Mouse (Mus musculus) left cerebral cortex, postnatal 36 days (tissue): ENCODE measurements around the gene Gm5800. TPM values are rescaled to one million over a fixed set of nuclear protein-coding genes. Genes with fewer than 3 reads are reported as not detected.
"Not testable (repeated sequence)": the region's sequence is repeated elsewhere in the genome, so short reads cannot be mapped to it uniquely, and the experiment has no call there.

Source experiments
- DNase-seq, 2 experiments: peaks; one replicate each; pipeline ENCODE4 v3.0.0; 2021 to 2022; ENCODE audit warnings: low spot score in 2 of 2, mixed read lengths in 1 of 2
- intact Hi-C: fragments of 180-260 bp; cut with DNase I; formaldehyde crosslinking; loops from one replicate; pipeline ENCODE4 v1.15.1; 2025
- total RNA-seq, 2 experiments: library from RNA; stranded (reverse); gene quantifications; 2 replicates each; pipeline ENCODE4 v1.2.3; 2021

Gm5800 gene
- not detected for total RNA-seq

DNA sequence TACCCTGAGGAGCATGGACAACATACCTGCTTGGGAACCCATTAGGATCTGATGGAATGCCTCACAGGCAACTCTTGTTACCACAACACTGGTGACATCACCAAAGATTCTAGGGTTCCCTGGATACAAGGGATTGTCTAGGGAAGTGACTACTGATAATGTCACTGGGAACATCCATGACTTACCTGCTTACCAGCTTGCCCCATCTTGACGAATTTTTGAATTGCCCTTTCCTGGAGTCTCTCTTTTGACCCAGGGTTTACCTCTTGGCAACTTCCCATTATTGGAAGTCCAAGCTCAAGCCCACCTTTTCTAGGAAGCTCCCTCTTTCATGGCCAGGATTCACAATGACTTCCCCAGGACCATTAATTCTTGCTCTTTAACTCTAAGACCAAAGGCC, at the start of gene Gm5800:
Gene Gm5800, minus strand, starts transcription at position 101 of the 400 bp plus-strand sequence.
- intact Hi-C loops, result no loop called here
- DNase-seq, result no peak

DNA sequence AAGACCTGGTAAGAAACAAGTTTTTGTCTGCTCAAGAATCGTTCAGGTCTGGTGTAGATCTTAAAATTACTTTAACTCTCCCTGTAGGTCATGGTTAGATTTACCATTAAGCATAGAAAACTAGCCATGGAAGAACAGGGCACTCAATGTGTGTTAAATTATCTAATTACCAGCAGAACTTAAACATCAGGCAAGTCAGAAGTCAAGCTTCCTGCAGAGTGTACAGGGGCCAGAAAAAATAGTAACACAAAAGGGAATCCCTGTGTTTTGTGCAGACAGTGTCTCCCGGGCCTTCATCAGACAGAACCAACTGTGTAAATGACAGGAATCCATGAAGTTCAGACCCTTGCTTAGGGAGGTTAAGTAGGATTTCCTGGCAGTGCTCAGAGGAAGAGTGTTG, 39.0 kb upstream of the Gm5800 start:
- intact Hi-C loops, result loop anchor here (5.0 kb wide), 1 partner anchor 504 kb away; no protein-coding TSS in a partner anchor
- no peak for DNase-seq

DNA sequence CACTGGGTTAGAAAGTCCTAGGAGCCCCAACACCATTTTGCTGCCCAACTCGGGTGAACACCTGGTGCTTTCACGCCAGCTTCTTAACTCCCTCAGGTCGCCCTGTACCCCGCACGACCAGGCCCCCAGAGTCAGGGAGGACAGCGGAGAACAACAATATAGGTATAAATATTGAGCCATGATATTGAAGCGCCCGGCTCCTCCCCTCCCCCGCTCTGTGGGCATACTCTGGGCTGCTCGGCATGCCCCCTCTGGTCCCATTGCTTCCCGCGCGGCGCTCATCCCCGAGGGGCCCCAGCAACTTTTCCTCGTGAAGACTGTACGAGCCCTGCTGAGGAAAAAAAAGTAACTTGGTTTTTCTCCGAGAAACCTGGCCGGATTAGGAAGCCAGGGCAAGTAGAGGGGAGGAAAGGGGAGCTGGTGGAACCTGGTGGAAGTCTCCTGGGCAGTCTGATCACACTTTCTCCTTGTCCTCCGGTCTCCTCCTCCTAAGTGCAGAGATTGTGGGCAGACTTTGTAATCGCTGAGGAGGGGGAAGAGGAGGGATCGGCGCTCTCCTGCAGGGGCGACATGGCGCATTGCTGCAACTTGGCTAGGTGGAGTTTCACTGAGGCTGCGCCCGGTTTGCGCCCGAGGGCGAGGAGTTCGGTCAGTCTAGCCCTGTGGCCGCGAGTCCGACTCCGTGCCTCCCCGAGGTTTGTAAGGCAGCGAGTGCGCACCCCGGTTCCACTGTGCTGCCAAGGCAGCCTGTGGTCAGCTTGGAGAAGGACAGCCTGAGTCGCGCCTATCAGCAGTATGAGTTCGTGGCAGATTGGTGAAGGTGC, 23.6 kb upstream of the Gm5800 start:
- intact Hi-C loops, result no loop called here
- no peak for DNase-seq

DNA sequence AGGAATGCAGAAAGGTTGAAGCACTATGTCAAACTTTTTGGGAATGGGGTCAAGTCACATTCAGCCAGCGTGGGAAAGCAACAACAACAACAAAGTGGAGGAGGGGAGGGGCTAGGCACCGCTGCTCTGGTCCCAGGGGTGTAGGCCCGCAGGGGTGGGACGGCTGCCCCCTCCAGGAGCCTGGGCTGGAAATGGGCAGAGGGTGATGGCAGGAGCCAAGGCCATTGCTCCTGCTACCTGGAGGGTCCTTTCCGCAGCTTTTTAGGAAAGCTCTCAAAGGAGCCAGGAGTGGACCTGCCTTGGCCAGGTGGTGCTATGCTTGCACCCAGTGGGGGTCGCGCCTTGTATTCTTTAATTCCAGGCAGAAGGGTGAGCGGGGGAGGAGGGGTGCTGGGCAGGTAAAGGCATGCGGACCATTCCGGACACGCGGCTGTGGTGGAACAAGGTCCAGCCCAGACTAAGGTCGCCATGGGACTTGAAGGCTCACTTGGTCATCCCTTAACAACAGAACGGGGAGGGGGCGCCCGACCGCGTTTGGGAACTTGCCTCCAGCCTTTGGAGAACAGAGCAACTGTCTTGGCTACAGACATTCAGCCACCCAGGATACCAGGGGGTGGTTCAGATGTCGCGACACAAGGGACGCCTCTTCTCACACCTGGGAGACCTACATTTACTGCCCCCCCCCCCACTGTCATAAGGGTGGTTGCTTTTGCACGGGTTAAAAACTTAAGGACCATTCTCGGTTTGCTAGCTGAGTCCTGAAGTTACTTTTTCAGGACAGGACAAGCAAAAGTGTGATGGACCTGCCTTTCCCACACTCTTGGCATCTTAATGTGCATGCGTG, 22.4 kb upstream of the Gm5800 start:
- intact Hi-C loops, result no loop called here

DNA sequence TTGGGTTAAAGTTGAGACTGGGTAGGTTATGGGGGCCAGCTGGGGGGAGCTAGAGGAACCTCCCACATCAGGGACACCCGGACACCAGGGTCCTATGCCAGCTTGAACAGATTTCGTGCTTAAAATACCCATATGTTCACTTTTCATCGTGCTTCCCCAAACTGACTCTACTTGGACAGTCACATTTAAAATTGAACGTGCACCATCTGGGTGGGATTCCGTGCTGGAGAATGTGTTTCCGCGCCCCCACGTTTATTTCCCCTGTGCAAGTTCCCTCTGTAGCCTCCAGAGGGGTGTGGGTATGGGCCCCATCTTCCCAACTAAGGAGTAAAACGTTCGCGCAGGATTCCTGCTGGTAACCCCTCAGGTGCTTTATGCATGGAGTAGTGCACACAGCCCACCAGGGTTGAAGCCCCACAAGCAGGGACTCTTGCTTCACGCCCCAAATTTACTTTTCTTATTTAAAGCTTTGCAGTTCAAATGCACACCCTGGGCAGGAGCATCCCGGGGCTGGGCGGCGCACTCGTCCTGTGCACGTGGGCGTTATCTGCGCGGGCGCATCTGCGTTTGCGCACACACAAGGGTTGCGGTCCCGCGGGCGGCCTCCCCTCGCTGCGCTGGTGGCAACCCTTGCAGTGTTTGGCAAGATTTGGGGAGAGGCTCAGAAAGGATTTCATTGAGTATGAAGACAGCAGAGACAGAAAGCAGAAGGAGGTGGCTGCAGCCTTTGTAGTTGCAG, 21.6 kb upstream of the Gm5800 start:
- DNase-seq, result peak; percentile 24 to 26
- intact Hi-C loops, result no loop called here

More for the DNA sequence above, 22.4 kb upstream of the Gm5800 start:
- no peak for DNase-seq

DNA sequence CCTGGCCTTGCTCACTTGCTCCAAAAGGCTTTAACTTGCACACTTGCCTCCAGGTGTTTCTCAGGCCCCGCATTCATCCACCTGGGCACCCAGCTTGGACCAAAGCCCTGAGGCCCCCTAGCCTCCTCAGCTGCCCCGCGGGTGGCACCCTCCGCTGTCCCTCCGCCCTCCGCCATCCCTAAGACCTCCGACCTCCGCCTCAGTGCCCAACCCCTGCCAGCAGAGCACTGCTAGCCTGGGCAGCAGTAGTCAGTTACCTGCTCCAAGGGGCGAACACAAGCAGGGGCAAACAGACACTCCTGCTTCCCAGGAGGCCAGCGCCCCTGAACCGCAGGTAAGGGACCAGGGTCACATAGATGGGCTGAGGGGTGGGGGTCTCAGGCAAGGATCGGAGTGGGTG, 21.0 kb upstream of the Gm5800 start:
- DNase-seq, result no peak
- intact Hi-C loops, result no loop called here

DNA sequence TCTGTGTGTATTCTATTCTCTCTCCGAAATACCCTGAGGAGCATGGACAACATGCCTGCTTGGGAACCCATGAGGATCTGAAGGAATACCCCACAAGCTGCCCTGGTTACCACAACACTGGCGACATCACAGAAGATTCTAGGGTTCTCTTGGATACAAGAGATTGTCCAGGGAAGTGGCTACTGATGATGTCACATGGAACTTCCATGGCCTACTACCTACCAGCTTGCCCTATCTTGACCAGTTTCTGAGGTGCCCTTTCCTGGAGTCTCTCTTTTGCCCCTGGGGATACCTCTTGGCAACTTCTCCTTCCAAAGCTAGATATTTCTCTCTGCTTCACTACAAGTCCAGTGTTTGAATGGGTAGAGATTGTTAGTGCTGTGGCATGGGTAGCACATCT, 21.6 kb downstream of the Gm5800 start, which contains the start of gene Gm17079:
Gene Gm17079, minus strand, starts transcription at position 101 of the 400 bp plus-strand sequence.
- DNase-seq, intact Hi-C loops: not testable (repeated sequence)

DNA sequence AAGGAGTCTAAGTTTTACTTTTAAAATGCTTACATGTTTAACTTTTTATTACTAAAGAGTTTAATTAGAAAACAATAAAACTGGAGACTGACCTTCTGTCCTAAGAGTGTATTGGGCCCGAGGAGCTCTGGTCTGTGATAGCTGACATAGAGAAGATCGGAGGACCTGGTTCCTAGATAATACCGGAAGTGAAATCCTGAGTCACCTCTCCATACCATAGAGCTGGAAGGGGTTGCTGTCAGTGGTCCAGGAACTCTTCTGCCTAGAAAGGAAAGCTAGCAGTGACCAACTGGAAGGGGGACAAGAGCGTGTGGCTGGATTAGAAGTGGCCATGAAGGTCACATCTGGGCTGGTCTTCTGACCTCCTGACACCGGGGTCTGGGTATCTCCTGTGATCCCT, 39.7 kb downstream of the Gm5800 start:
- intact Hi-C loops, result no loop called here
- DNase-seq, result no peak

Other genes with a start within 250 kb of the Gm5800 start
- not detected for gene Gm5622, start 164.4 kb downstream of the Gm5800 start, total RNA-seq
- not detected for gene Gm17175, start 143.1 kb downstream of the Gm5800 start, total RNA-seq
- not detected for gene Gm17174, start 125.0 kb downstream of the Gm5800 start, total RNA-seq
- gene Gm17078, start 105.9 kb downstream of the Gm5800 start, total RNA-seq, result not detected
- gene Gm4181, start 81.5 kb downstream of the Gm5800 start, total RNA-seq, result not detected
- gene Gm17079, start 21.7 kb downstream of the Gm5800 start, total RNA-seq, result not detected
- not detected for gene Ang4, start 56.4 kb upstream of the Gm5800 start, total RNA-seq
- gene AY358078, start 82.9 kb upstream of the Gm5800 start, total RNA-seq, result not detected
- gene Ear6, start 136.5 kb upstream of the Gm5800 start, total RNA-seq, result not detected
- gene Mettl17, start 167.7 kb upstream of the Gm5800 start, total RNA-seq, result 10 to 100 TPM; 23.6 to 45.2 TPM
- 1 to 10 TPM; 2.6 to 8.1 TPM for gene Slc39a2, start 175.7 kb upstream of the Gm5800 start, total RNA-seq
- 100 to 1,000 TPM; 753 to 795 TPM for gene Ndrg2, start 197.0 kb upstream of the Gm5800 start, total RNA-seq
- not detected for gene Tppp2, start 201.2 kb upstream of the Gm5800 start, total RNA-seq
- not detected for gene Rnase13, start 205.6 kb upstream of the Gm5800 start, total RNA-seq